Mouse (Mus musculus) heart, adult 8-10 months (tissue): ENCODE data around the gene Foxk2. TPM values are rescaled to one million over a fixed set of nuclear protein-coding genes. Genes with fewer than 3 reads are reported as not detected.

ENCODE experiments used
- total RNA-seq, 4 experiments: library from RNA; stranded (reverse); gene quantifications; 2 replicates each; pipeline ENCODE4 v1.2.4; 2022

Foxk2 gene
- total RNA-seq, 4 experiments from 2014 or later: 16.2 to 23.1 (median 18.9) TPM

Other genes with a start within 250 kb of the Foxk2 start
- under 1 TPM in 2 of 4 experiments, not detected in 2; 0.37 to 0.49 TPM for gene Cd7, start 220.6 kb upstream of the Foxk2 start, total RNA-seq
- gene Sectm1b, start 196.4 kb upstream of the Foxk2 start, total RNA-seq: not detected
- not detected for gene Sectm1a, start 178.8 kb upstream of the Foxk2 start, total RNA-seq
- gene Tex19.2, start 141.3 kb upstream of the Foxk2 start, total RNA-seq: not detected
- gene Tex19.1, start 113.8 kb upstream of the Foxk2 start, total RNA-seq: not detected
- gene Uts2r, start 99.7 kb upstream of the Foxk2 start, total RNA-seq: under 1 TPM; 0.35 to 0.83 (median 0.55) TPM
- gene Hexdc, start 55.6 kb upstream of the Foxk2 start, total RNA-seq: 10 to 100 TPM in 1 of 4 experiments, 1 to 10 TPM in 3; 8.3 to 10.3 (median 8.8) TPM
- 10 to 100 TPM; 14.6 to 18.5 (median 16.0) TPM for gene Ogfod3, start 55.3 kb upstream of the Foxk2 start, total RNA-seq
- gene Cybc1, start 30.7 kb upstream of the Foxk2 start, total RNA-seq: 1 to 10 TPM; 6.7 to 8.1 (median 7.4) TPM
- 100 to 1,000 TPM in 1 of 4 experiments, 10 to 100 TPM in 3; 81.7 to 123 (median 97.8) TPM for gene Narf, start 22.7 kb upstream of the Foxk2 start, total RNA-seq
- 10 to 100 TPM; 32.1 to 35.4 (median 32.7) TPM for gene Wdr45b, start 94.5 kb downstream of the Foxk2 start, total RNA-seq
- gene Rab40b, start 128.3 kb downstream of the Foxk2 start, total RNA-seq: 1 to 10 TPM; 1.0 to 3.4 (median 2.2) TPM
- gene Fn3krp, start 161.4 kb downstream of the Foxk2 start, total RNA-seq: 1 to 10 TPM; 4.8 to 6.5 (median 5.4) TPM
- 10 to 100 TPM; 26.4 to 33.5 (median 30.8) TPM for gene Fn3k, start 174.9 kb downstream of the Foxk2 start, total RNA-seq
- gene Tbcd, start 192.0 kb downstream of the Foxk2 start, total RNA-seq: 10 to 100 TPM; 11.7 to 13.9 (median 12.5) TPM